Mouse (Mus musculus): ENCODE measurements around the gene Prkg1. TPM values are rescaled to one million over a fixed set of nuclear protein-coding genes. Genes with fewer than 3 reads are reported as not detected.
"Not testable (repeated sequence)": the region's sequence is repeated elsewhere in the genome, so short reads cannot be mapped to it uniquely, and the experiment has no call there.

Gene Prkg1
- polyA plus RNA-seq, 1 experiment, result 7.3 TPM

DNA sequence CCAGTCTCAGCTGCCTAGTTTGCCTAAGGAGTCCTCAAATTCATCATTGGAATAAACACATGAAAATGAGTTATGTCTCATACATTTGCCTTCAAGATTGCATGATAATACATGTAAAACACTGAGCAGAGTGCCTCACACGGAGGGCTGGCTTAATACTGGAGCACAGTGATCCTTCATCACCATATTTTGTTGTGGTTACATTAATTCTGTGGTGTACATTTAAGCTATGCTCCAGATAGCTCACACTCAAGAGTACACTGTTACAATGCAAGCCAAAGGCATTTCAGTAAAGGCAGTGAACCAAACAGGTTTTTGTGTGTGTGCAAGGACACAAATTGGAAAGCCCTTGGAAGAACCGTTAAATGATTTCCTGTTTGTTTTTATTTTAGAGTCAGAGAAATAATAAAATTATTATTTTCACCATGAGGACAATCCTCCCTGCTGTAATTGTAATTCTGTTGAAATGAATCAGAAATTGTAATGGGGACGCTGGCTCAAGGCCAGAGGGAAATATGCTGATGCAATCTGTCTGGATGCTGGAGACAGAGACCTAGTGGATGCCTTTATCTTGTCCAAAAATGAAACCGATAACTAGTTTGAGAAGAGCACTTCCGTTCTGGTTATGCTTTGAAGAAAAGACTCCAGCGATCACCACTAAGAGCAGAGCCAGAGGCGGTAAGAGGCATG, 484.9 kb downstream of the Prkg1 start:
- no peak overlapping the region for H3K27ac ChIP-seq (ENCODE audit: insufficient read depth, low read length)
- 32% methylated on average over 7 of the region's 7 CpGs for WGBS
- no peak overlapping the region for H3K4me3 ChIP-seq (replicated peaks; ENCODE audit: insufficient read depth, low read depth, low read length)
- TF ChIP-seq POLR2A (IDR thresholded peaks at IDR 0.05; ENCODE audit: borderline replicate concordance, insufficient read depth, low read length) (no peak), CTCF (IDR thresholded peaks at IDR 0.05; ENCODE audit: borderline replicate concordance, insufficient read depth, low read depth, low read length) (no peak)
- DNase-seq, result peak in 1 of 2 experiments; percentile 11
- no peaks in the 10 kb centered on the region for H3K27me3 ChIP-seq (ENCODE audit: control insufficient read depth, insufficient read depth, low read length)
- H3K4me1 ChIP-seq (ENCODE audit: control insufficient read depth, insufficient read depth, low read length), result no peaks in the 10 kb centered on the region

DNA sequence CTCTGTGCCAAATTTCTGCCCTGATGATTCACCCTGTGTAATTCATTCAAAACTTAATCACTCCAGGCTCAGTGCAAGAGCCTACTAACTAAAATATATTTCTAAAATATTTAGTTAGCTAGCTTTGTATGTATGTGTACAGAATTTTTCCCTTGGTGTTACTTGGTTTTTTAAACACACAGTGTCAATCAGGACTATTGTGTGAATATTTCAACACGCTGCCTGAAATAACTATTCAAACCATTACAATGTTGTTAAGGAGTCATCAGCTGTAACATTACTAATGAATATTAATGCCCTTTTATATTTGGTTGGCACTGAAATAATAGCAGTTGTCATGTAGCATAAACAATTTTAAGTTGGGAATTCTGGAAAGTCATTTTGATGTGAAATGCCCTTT, 502.4 kb downstream of the Prkg1 start:
- H3K4me1 ChIP-seq (ENCODE audit: control insufficient read depth, insufficient read depth, low read length), result no peaks in the 10 kb centered on the region
- 42% methylated on average over 1 of the region's 1 CpGs for WGBS
- no peaks in the 10 kb centered on the region for H3K27me3 ChIP-seq (ENCODE audit: control insufficient read depth, insufficient read depth, low read length)
- TF ChIP-seq CTCF (IDR thresholded peaks at IDR 0.05; ENCODE audit: borderline replicate concordance, insufficient read depth, low read depth, low read length), result no peak
- no peak for TF ChIP-seq POLR2A (IDR thresholded peaks at IDR 0.05; ENCODE audit: borderline replicate concordance, insufficient read depth, low read length)
- no peak overlapping the region for H3K27ac ChIP-seq (ENCODE audit: insufficient read depth, low read length)
- H3K4me3 ChIP-seq (replicated peaks; ENCODE audit: insufficient read depth, low read depth, low read length), result no peak overlapping the region
- no peak for DNase-seq

DNA sequence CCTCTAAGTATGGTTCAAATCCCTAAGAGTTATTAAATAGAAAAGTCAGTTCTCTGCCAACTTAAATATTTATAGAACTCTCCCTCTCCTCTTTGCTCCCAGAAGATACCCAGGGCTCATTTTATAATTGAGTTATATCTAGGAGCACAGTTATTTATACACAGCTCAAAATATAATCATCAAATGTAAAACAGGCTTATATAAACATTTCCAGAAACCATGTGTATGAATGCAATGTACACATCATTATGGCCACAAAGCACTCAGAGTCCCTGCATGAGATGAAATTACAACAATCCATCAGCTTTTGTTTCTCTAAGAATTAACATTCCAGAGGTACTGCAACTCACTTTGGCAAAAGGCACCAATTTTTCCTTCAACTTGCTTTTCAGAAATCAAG, 504.3 kb downstream of the Prkg1 start:
- Histone ChIP-seq H3K4me3 (replicated peaks; ENCODE audit: insufficient read depth, low read depth, low read length) (no peak overlapping the region), H3K27ac (ENCODE audit: insufficient read depth, low read length) (no peak overlapping the region), H3K4me1 (ENCODE audit: control insufficient read depth, insufficient read depth, low read length) (no peaks in the 10 kb centered on the region), H3K27me3 (ENCODE audit: control insufficient read depth, insufficient read depth, low read length) (no peaks in the 10 kb centered on the region)
- no peak for TF ChIP-seq CTCF (IDR thresholded peaks at IDR 0.05; ENCODE audit: borderline replicate concordance, insufficient read depth, low read depth, low read length)
- DNase-seq, result no peak

DNA sequence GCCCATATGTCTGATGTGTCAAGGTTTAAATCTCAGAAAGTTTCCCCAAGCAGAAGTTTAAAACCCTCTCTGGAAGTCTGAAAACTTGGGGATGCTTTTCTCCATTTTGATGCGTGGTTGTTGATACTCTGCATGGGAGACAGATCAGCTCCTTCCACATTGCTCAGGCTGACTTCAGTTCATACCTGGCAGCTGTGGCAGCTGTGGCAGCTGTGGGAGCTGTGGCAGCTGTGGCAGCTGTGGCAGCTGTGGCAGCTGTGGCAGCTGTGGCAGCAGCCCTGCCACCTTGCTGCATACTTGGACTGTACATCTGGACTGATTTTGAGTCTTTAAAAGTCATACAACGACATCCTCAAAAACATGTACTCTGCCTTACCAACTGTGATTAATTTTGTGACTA, 509.1 kb downstream of the Prkg1 start:
- no peaks in the 10 kb centered on the region for H3K27me3 ChIP-seq (ENCODE audit: control insufficient read depth, insufficient read depth, low read length)
- TF ChIP-seq POLR2A (IDR thresholded peaks at IDR 0.05; ENCODE audit: borderline replicate concordance, insufficient read depth, low read length) (no peak), CTCF (IDR thresholded peaks at IDR 0.05; ENCODE audit: borderline replicate concordance, insufficient read depth, low read depth, low read length) (no peak)
- no peaks in the 10 kb centered on the region for H3K4me1 ChIP-seq (ENCODE audit: control insufficient read depth, insufficient read depth, low read length)
- no peak overlapping the region for H3K4me3 ChIP-seq (replicated peaks; ENCODE audit: insufficient read depth, low read depth, low read length)
- no peak for DNase-seq
- H3K27ac ChIP-seq (ENCODE audit: insufficient read depth, low read length), result no peak overlapping the region
- 90% methylated on average over 2 of the region's 2 CpGs for WGBS

DNA sequence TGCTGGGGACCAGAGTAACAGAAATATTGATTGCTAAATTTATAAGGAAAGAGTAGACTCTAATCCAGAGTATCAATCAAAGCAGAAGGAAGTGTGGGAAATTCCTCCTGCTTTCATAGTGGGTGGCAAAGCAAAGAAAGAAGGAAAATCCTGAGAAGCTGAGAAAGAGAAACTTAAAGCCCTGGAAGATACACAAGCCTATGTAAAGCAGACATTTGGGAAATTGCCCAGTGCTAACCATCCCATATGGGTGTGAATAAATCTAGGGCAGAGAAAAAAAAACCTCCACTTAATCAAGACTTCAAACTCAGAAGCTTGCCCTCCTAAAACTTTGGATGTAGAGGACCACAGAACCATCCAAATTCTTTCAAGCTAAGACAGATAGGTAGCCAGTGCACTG, 532.4 kb downstream of the Prkg1 start:
- Histone ChIP-seq H3K4me3 (replicated peaks; ENCODE audit: insufficient read depth, low read depth, low read length) (no peak overlapping the region), H3K27me3 (ENCODE audit: control insufficient read depth, insufficient read depth, low read length) (no peaks in the 10 kb centered on the region), H3K27ac (ENCODE audit: insufficient read depth, low read length) (no peak overlapping the region), H3K4me1 (ENCODE audit: control insufficient read depth, insufficient read depth, low read length) (no peaks in the 10 kb centered on the region)
- TF ChIP-seq POLR2A (IDR thresholded peaks at IDR 0.05; ENCODE audit: borderline replicate concordance, insufficient read depth, low read length), result no peak
- no peak for TF ChIP-seq CTCF (IDR thresholded peaks at IDR 0.05; ENCODE audit: borderline replicate concordance, insufficient read depth, low read depth, low read length)
- DNase-seq, result no peak

DNA sequence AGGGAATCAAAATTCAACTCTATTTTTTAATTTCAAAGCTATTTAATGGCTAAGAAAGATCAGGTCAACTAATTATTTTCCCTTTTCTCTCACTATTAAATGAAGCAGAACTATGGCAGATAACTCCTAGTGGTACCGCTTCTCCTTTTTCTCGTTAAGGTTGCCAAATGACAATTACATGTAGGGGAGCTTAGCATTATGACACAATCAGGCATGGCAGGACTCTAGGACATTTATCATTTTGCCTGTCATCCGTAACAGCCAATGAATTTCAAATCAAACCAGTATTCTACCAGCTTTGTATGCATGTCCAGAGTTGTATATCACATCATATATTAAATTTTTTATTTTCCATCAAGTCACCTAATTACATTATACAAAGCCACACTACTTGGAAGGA, 536.4 kb downstream of the Prkg1 start:
- DNase-seq, result no peak
- no peak overlapping the region for H3K4me3 ChIP-seq (replicated peaks; ENCODE audit: insufficient read depth, low read depth, low read length)
- H3K4me1 ChIP-seq (ENCODE audit: control insufficient read depth, insufficient read depth, low read length), result no peaks in the 10 kb centered on the region
- H3K27me3 ChIP-seq (ENCODE audit: control insufficient read depth, insufficient read depth, low read length), result no peaks in the 10 kb centered on the region
- WGBS, result 40% methylated on average over 3 of the region's 3 CpGs
- TF ChIP-seq POLR2A (IDR thresholded peaks at IDR 0.05; ENCODE audit: borderline replicate concordance, insufficient read depth, low read length) (no peak), CTCF (IDR thresholded peaks at IDR 0.05; ENCODE audit: borderline replicate concordance, insufficient read depth, low read depth, low read length) (no peak)
- H3K27ac ChIP-seq (ENCODE audit: insufficient read depth, low read length), result no peak overlapping the region

DNA sequence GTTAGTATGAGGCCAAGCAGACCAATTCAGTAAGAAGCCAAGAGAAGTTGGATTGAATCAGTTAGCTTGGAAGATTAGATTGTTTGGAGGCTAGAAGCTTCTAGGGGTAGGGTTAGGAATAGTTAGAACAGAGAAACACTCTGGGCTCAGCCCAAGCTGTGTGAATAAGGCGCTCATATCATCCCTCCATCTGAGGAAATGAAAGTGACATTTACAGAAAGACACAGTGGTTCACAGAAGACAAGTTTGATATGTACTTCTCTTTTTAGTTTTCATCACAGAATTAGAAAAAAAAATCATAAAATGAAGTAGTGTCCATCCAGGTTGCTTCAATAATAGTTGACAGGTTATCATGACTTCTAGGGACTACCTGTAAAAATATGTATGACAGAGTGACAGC, 541.4 kb downstream of the Prkg1 start:
- no peak for TF ChIP-seq CTCF (IDR thresholded peaks at IDR 0.05; ENCODE audit: borderline replicate concordance, insufficient read depth, low read depth, low read length)
- TF ChIP-seq POLR2A (IDR thresholded peaks at IDR 0.05; ENCODE audit: borderline replicate concordance, insufficient read depth, low read length), result no peak
- H3K27ac ChIP-seq (ENCODE audit: insufficient read depth, low read length), result no peak overlapping the region
- 83% methylated on average over 1 of the region's 1 CpGs for WGBS
- H3K27me3 ChIP-seq (ENCODE audit: control insufficient read depth, insufficient read depth, low read length), result no peaks in the 10 kb centered on the region
- DNase-seq, result no peak
- H3K4me1 ChIP-seq (ENCODE audit: control insufficient read depth, insufficient read depth, low read length), result no peaks in the 10 kb centered on the region
- no peak overlapping the region for H3K4me3 ChIP-seq (replicated peaks; ENCODE audit: insufficient read depth, low read depth, low read length)

DNA sequence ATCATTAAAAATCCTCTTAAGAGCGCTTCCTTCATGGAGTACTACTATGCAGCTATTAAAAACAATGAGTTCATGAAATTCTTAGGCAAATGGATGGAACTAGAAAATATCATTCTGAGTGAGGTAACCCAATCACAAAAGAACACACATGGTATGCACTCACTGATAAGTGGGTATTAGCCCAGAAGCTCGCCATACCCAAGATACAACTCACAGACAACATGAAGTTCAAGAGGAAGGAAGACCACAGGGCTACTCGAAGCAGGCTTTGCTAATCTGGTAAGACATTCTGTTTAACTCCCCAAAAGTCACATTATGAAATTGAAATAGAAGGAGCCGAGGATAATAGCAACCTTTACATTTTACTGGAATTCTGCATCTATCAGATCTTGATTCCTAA, 545.6 kb downstream of the Prkg1 start:
- 85% methylated on average over 4 of the region's 4 CpGs for WGBS

More for the DNA sequence above, 545.6 kb downstream of the Prkg1 start:
- not testable (repeated sequence) for DNase-seq; H3K4me3 ChIP-seq (replicated peaks; ENCODE audit: insufficient read depth, low read depth, low read length); H3K4me1 ChIP-seq (ENCODE audit: control insufficient read depth, insufficient read depth, low read length); H3K27ac ChIP-seq (ENCODE audit: insufficient read depth, low read length); H3K27me3 ChIP-seq (ENCODE audit: control insufficient read depth, insufficient read depth, low read length)

Measured in cerebellum, adult 2 months (tissue).